19 mouse cellular contexts compared by ENCODE assay signal in the genomic region with DNA sequence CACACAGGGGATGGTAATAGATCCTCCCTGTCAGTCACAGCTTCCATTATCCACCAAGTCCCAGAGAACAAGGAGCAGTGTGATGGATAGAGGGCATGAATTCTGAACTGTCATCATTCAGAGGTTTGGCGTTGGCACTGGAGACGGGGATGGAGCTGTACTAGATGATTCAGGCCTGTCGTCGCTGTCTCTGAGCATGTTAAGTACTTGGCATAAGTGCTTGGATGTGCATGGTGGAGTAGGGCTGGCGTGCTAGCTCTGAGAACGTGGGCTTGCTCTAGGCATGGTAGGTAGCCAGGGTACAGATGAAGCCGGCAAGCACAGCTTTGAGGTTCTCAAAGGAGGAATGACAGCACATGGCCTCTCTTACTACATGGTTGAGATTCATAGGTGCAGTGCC.
A peak's percentile ranks its signal among the peaks of the same experiment; 100 is the strongest.
DNase-seq lines count a peak whose midpoint lies in the region; TF ChIP-seq lines count a peak whose summit lies in the region.
"Had no signal": no experiment of that assay in that cellular context is flagged by ENCODE, and none has a peak within 500 bp of the region (broad histone marks: within the 10 kb centered on the region; RNA-seq: fewer than 3 reads in every experiment).

No protein-coding gene starts in this region.

- H3K4me1 ChIP-seq in cortical plate, adult 2 months (ENCODE audit: control insufficient read depth, insufficient read depth, low read length) = peaks cover 6% of the 10 kb centered on the region; the same call in 1 of the 2 replicates
- H3K4me1 ChIP-seq: liver, embryonic 13.5 days had no signal

- no peak overlapping the region for H3K4me3 ChIP-seq in cortical plate, adult 2 months (ENCODE audit: insufficient read depth, low read length)
- H3K4me3 ChIP-seq: forebrain, embryonic 13.5 days; heart, adult 2 months; hindbrain, embryonic 13.5 days; liver, embryonic 13.5 days; lung, embryonic 15.5 days; neural tube, embryonic 13.5 days had no signal

- H3K27ac ChIP-seq in cortical plate, adult 2 months (ENCODE audit: insufficient read depth, low read length) = 0 out of 2 replicates have a peak overlapping the region, but pooled peaks have one; percentile 22
- H3K27ac ChIP-seq: forebrain, embryonic 13.5 days; heart, adult 2 months; hindbrain, embryonic 13.5 days; liver, embryonic 13.5 days; lung, embryonic 15.5 days; macrophage; neural tube, embryonic 13.5 days; stomach, postnatal 0 days had no signal

- DNase-seq in frontal cortex, adult 2 months (ENCODE audit: extremely low spot score in 1 of 2, low spot score in 1 of 2) = peak; percentile 39 to 62
- DNase-seq in frontal cortex, postnatal 10 days (ENCODE audit: low spot score in 2 of 2) = no peak
- peak; percentile 64 for DNase-seq in layer of hippocampus, adult 11-12 months (ENCODE audit: low spot score)
- no peak for DNase-seq in layer of hippocampus, postnatal 10 days (ENCODE audit: low spot score in 2 of 2)
- peak; percentile 73 for DNase-seq in 3T3-L1 (ENCODE audit: low read depth, low spot score)
- no peak for DNase-seq in embryo, embryonic 10 days (ENCODE audit: low spot score)
- DNase-seq: adrenal gland, postnatal 25 days; heart, adult 2 months; kidney, adult 9 months; kidney, postnatal 36 days; liver, embryonic 13.5 days; thymus, postnatal 4 days had no signal

- TF ChIP-seq POLR2A in cortical plate, adult 2 months (IDR thresholded peaks at IDR 0.05; ENCODE audit: extremely low read depth, insufficient read depth, low read length) = no peak

- TF ChIP-seq CTCF in cortical plate, adult 2 months (IDR thresholded peaks at IDR 0.05; ENCODE audit: extremely low read depth, insufficient read depth, low read length) = no peak

Comparison
In these comparisons a context has a peak if more than half of its experiments do, and no peak if none do; other contexts are left out.
1. DNase-seq: peak in frontal cortex, adult 2 months (2 of 2), layer of hippocampus, adult 11-12 months (single experiment) and 3T3-L1 (single experiment); none in frontal cortex, postnatal 10 days (0 of 2), layer of hippocampus, postnatal 10 days (0 of 2) and embryo, embryonic 10 days (single experiment).